Mouse (Mus musculus) right cerebral cortex, postnatal 25 days (tissue): ENCODE results near the gene Gm49711.
"Not testable (repeated sequence)": the region's sequence is repeated elsewhere in the genome, so short reads cannot be mapped to it uniquely, and the experiment has no call there.

Source experiments
- DNase-seq: peaks from one replicate; pipeline ENCODE4 v3.0.0; 2022

Gene Gm49711

GRCm38 (mm10) chr16:92195094-92195493, 137.0 kb downstream of the Gm49711 start:
- no peak for DNase-seq

GRCm38 (mm10) chr16:92196741-92197331, 138.7 kb downstream of the Gm49711 start:
- DNase-seq = no peak

- DNase-seq = no peak
Observed at GRCm38 (mm10) chr16:92200615-92201014, 142.5 kb downstream of the Gm49711 start.

GRCm38 (mm10) chr16:92203599-92203998, 145.5 kb downstream of the Gm49711 start:
- DNase-seq = no peak

- DNase-seq = no peak
Observed at GRCm38 (mm10) chr16:92209291-92209781, 151.2 kb downstream of the Gm49711 start.

- not testable (repeated sequence) for DNase-seq
Observed at GRCm38 (mm10) chr16:92210316-92210715, 152.2 kb downstream of the Gm49711 start.

GRCm38 (mm10) chr16:92213911-92214310, 155.8 kb downstream of the Gm49711 start:
- DNase-seq = not testable (repeated sequence)

GRCm38 (mm10) chr16:92215599-92216390, 157.7 kb downstream of the Gm49711 start:
- no peak for DNase-seq

- DNase-seq = no peak
Observed at GRCm38 (mm10) chr16:92220754-92221153, 162.6 kb downstream of the Gm49711 start.

GRCm38 (mm10) chr16:92228332-92228919, 170.3 kb downstream of the Gm49711 start:
- DNase-seq = no peak

GRCm38 (mm10) chr16:92230476-92230931, 172.4 kb downstream of the Gm49711 start:
- no peak for DNase-seq

- DNase-seq = no peak
Observed at GRCm38 (mm10) chr16:92234530-92234929, 176.4 kb downstream of the Gm49711 start.

- DNase-seq = no peak
Observed at GRCm38 (mm10) chr16:92235222-92235621, 177.1 kb downstream of the Gm49711 start.
